Mouse (Mus musculus) adrenal gland, postnatal 25 days (tissue): Measurements from ENCODE around the gene Ncapg2. TPM values are rescaled to one million over a fixed set of nuclear protein-coding genes. Genes with fewer than 3 reads are reported as not detected.

Experiments used
- DNase-seq: peaks from one replicate; pipeline ENCODE4 v3.0.0; 2021; ENCODE audit warnings: mixed read lengths
- total RNA-seq: library from RNA; stranded (reverse); gene quantifications from 2 replicates; pipeline ENCODE4 v1.2.3, GENCODE M21; 2021

The Ncapg2 gene
- total RNA-seq, 1 experiment from 2014 or later, result 10.8 TPM

DNA sequence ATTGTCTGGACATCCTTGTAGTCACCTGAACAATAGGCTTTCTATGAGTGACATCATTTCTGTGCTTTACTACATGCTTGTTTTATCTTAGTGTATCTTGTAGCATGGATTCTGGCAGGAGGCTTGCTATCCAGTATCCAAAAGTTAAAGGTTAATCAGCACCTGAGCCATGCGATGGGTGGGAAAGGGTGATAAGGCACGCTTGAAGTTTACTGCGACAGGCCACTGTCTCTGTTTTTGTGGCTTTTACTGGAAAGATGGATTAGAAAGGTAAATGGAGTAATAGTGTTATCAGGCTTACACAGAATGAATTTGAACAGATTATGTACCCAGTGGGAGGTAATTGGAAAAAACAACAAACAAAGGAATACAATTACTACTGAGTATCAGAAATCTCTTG, 37.0 kb downstream of the Ncapg2 start:
- DNase-seq, result no peak

GRCm38 (mm10) chr12:116449536-116449935, 44.3 kb downstream of the Ncapg2 start:
- DNase-seq, result no peak

DNA sequence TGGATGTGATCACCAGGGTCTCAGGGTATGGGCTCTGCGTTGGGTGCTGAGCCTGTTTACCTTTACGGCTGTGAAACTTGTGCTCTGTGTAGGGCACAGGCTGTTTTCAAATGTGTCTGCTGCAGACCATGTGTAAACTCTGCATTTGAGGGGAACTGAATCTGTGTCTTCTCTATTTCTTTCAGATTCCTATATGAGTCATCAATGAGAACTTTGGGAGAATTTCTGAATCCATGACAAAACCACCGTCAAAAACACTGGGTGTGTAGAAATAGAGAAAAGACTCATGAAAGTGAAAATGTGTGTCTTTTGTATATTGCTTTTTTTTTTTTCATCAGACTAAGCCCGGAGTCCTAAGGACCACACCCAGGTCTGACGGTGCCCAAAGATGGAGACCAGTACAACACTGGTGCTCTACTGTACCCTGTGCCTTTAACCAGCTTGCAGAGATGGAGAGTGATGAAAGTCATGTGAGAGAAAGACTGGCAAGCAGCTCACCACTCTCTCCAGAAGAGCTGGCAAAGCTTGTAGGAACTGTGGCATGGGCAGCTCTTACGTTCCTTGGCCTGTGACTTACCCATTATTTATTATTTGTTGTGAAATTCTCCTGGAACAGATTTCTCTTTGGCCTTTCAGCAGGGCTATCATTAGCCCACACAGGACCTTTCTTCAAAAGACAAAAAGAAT, 55.3 kb downstream of the Ncapg2 start:
- DNase-seq, result no peak

DNA sequence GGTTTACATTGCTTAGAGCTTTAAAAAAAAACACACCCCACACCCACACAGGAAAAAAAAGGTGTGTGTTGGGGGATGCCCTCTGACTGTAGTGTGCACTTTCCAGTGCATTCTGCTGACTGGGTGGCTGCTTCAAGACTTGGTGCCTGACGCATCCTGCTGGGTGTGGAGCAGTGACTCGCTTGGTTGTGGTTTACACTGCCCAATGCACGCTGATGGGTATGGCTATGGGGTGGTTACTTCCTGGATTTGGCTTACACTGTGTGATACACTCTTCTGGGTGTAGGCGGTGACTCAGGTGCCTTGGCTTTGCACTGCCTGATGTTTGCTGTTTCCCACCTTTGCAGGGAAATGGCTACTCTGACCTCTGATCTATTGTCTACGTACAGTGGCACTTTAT, 61.8 kb downstream of the Ncapg2 start:
- no peak for DNase-seq

DNA sequence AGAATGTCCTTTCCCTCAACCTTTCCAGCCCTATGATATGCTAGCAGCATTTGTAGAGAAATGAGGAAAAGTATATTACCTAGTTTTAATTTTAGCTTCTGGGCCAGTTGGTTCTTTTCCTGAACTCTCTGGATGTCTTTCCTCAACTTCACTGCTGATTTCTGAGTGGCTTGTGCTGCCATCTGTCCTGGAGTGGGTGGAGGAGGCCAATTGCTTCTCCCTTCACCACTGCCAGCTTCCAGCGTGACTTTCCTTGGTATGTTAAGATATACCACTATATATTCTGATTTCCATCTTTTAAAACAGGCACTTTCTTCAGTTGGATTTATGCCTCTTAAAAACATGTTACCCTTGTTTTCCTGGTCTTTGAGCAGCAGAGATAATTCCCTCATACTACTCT, 63.1 kb downstream of the Ncapg2 start:
- no peak for DNase-seq

GRCm38 (mm10) chr12:116469096-116469495, 63.9 kb downstream of the Ncapg2 start:
- DNase-seq, result no peak

DNA sequence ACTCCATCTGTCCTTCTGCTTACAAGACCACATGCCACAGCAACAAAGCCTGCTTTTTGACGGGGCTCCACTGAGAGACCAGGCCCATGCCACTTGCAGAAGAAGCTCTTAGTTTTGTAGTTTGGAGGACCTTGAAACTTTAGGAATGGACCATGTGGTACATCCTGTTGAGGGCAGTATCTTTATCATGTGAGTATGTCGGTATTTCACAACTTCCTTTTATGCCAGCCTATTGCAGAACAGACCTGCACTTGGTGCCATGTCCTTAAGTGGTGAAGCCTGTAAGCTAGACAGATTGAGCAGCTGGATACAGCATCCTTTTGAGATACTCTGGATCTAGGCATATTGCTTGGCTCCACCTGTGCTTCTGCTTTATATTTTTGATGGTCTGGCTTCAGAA, 68.1 kb downstream of the Ncapg2 start:
- no peak for DNase-seq

- DNase-seq, result no peak
Measured at GRCm38 (mm10) chr12:116473761-116474160, 68.6 kb downstream of the Ncapg2 start.

GRCm38 (mm10) chr12:116474676-116475075, 69.5 kb downstream of the Ncapg2 start:
- DNase-seq, result no peak

DNA sequence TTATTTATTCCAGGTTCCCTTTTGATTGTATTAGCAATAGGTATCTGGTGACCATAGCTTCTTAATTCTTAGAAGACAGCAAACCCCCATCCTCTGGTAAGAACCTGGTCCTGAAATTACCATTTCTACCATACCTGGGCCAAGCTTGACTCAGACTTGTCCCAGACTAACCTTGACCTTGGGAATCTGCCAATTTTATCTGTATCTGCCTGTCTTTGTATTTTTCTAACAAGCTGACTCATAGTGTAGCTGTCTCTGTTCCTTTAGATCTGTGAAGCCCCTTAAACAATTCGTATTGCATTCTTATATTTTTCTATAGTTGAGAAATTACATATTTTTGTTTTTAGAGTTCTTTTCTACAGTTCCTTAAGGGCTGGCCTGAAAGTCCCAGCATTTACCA, 73.6 kb downstream of the Ncapg2 start:
- DNase-seq, result no peak

DNA sequence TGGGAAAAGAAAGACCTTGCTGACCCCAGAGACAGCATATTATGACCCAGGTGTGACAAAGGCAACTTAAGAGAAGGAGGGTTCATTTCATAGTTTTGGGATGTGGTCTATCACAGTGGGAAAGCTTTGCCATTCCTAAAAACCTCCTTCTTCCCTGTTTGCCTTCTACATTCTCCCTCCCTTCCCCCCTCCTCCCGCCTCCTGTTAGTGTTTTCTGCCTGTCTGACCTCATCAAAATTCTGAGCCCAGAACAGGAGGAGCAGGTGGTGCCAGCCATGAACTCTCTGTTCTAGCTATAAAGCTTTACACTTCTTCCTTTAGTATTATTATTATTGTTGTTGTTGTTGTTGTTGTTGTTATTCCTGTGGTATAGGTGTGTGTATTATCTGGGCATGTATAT, 76.7 kb downstream of the Ncapg2 start:
- DNase-seq, result no peak

GRCm38 (mm10) chr12:116483581-116483980, 78.4 kb downstream of the Ncapg2 start:
- DNase-seq, result no peak

- DNase-seq, result no peak
Measured at GRCm38 (mm10) chr12:116484991-116485390, 79.8 kb downstream of the Ncapg2 start.

- peak; percentile 80 for DNase-seq
Measured at GRCm38 (mm10) chr12:116485591-116486403, 80.6 kb downstream of the Ncapg2 start, which contains the start of gene Ptprn2. TSS of gene Ptprn2 (plus strand) at chr12:116485720.

GRCm38 (mm10) chr12:116486404-116486730, 81.2 kb downstream of the Ncapg2 start:
- no peak for DNase-seq

GRCm38 (mm10) chr12:116488836-116489235, 83.6 kb downstream of the Ncapg2 start:
- no peak for DNase-seq

DNA sequence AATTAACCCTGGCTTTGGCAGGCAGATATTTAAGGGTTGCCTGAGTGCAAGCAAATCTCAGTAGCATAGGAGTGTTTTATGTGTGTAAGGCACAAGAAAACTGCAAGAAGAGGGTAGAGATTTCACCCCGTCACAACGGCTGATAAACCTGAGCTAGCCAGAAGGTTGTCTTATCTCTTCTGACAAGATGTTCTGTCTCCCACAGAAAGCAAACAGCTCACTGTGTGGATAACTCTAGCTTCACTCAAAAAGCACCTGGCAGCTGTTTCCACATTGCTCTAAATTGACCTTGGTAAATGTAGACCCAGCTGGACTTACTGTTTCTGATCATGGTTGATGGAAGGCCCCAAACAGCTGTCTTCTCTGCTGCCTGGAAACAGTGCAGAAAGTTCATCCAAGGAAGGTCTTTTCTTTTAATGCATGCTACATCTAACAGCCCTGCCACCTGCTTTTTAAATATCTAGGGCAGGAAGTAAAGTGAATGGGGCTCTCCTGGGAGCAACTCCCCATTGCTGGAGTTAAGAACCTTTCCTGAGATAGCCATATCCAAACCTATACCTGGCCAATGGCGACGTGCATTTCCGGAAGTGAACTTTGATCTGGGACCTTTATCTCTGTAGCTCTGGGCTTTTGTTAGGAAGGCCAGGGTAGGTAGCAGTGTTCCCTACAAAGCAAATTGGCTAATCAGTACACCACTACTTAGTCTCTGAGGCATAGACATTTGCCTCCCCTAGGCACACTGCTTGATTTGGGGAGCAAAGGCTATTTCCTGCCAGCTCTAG, 85.6 kb downstream of the Ncapg2 start:
- no peak for DNase-seq

DNA sequence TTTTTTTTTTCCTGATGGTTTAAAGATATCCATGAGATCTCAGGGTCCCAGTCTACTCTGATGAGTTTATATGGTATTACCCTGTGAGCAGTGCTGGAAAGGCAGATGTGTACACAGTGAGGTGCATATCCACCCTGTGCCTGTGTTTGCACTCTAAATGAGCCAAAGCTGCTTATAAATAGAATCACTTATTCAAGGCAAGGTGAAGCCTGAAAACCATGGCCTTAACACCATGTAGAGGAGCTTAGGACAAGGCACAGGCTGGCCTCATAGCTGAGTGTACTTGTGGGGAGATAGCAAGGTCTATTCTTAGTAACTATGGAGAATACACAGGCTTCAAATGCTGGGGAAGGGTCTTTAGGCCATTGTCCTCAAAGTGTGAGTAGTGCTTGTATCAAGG, 93.5 kb downstream of the Ncapg2 start:
- no peak for DNase-seq

- DNase-seq, result no peak
Measured at GRCm38 (mm10) chr12:116500652-116501051, 95.5 kb downstream of the Ncapg2 start.

DNA sequence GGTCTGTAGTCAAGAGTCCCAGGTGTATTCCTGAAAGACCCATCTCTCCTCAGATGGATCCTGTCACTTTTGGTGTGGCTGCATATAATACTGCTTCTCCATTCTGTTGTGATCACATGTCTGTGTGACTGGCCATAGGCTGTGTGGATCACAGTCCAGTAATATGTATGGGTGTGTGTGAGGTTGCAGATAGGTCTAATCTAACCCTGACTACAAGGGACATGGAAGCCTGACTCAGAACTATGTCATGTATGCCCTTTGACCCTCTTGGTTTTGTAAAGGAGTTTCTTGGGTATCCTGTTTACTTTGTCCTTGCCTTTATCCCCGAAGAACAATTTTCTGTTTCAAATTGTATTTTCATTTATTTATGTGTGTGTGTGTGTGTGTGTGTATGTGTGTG, 107.3 kb downstream of the Ncapg2 start:
- no peak for DNase-seq
